Mouse (Mus musculus) stomach, embryonic 15.5 days (tissue): ENCODE results near the gene Serac1. TPM values are rescaled to one million over a fixed set of nuclear protein-coding genes. Genes with fewer than 3 reads are reported as not detected.

Experiments
- ATAC-seq: fragments of 200-750 bp; cut with Nextera tagmentation; 2 replicates; pipeline ENCODE4 v1.8.0; 2017; ENCODE audit warnings: low read depth, moderate number of reproducible peaks, moderate TSS enrichment; ENCODE audit not compliant: insufficient read depth, low FRiP score
- H3K27ac ChIP-seq: fragments of 300-500 bp; sonication (generic); 2 replicates; pipeline ENCODE4 v1.5.1; 2015; ENCODE audit warnings: mild to moderate bottlenecking, inconsistent platforms
- H3K27me3 ChIP-seq: fragments of 300-500 bp; sonication (generic); replicated peaks from 2 replicates; pipeline ENCODE4 v1.6.1; 2015; ENCODE audit warnings: inconsistent platforms
- H3K36me3 ChIP-seq: fragments of 300-500 bp; sonication (generic); 2 replicates; pipeline ENCODE4 v1.6.1; 2015; ENCODE audit warnings: inconsistent platforms
- H3K4me1 ChIP-seq: fragments of 300-500 bp; sonication (generic); 2 replicates; pipeline ENCODE4 v1.6.1; 2015; ENCODE audit warnings: inconsistent platforms
- H3K4me2 ChIP-seq: fragments of 300-500 bp; sonication (generic); 2 replicates; pipeline ENCODE4 v1.6.1; 2015; ENCODE audit warnings: mild to moderate bottlenecking, inconsistent platforms
- H3K4me3 ChIP-seq: fragments of 300-500 bp; sonication (generic); replicated peaks from 2 replicates; pipeline ENCODE4 v1.5.1; 2015; ENCODE audit warnings: inconsistent platforms
- H3K9ac ChIP-seq: fragments of 300-500 bp; sonication (generic); 2 replicates; pipeline ENCODE4 v1.6.1; 2015; ENCODE audit warnings: inconsistent platforms
- H3K9me3 ChIP-seq: fragments of 300-500 bp; sonication (generic); 2 replicates; pipeline ENCODE4 v1.6.1; 2016; ENCODE audit warnings: inconsistent platforms
- WGBS: fragments of 180-500 bp; shearing (Covaris S2); methylation state at CpG from one replicate; pipeline ENCODE4 v1.1.7; 2015; 5-methylcytosine and 5-hydroxymethylcytosine counted together
- polyA plus RNA-seq: library from polyadenylated mRNA; unstranded; fragments of >200 nt; fragmentation: Nextera tagmentation; extraction: Ambion mirVana; gene quantifications from 2 replicates; pipeline ENCODE4 v1.2.1, GENCODE M21; 2015

Gene Serac1
- polyA plus RNA-seq, 1 experiment from 2014 or later = 4.5 TPM

GRCm38 (mm10) chr17:6002563-6002962, 77.0 kb downstream of the Serac1 start:
- WGBS = 90% methylated on average over 6 of the region's 6 CpGs

DNA sequence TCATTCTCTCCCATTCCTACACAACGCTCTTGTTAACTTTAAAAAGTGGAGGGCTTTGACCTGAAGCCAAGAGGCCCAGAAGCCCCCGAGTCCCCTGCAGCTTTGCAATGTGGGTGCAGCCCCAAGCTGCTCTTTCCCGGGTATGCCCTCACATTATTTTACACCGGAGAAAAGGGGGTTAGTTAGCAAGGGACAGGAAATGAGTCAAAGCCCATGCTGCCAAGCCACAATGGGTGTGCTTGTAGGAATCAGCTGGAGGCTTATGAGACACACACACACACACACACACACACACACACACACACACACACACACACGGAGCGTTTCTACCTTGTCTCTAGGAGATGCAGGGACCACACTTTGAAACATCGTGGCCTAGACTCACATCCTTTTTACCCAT, 77.7 kb downstream of the Serac1 start:
- 62% methylated on average over 7 of the region's 7 CpGs for WGBS
- H3K4me1 ChIP-seq = peaks cover 25% of the 10 kb centered on the region
- H3K27me3 ChIP-seq = no peaks in the 10 kb centered on the region
- H3K36me3 ChIP-seq = no peaks in the 10 kb centered on the region
- no peak overlapping the region for H3K4me3 ChIP-seq
- no peaks in the 10 kb centered on the region; the same call in 1 of the 2 replicates for H3K9me3 ChIP-seq
- no peak for ATAC-seq
- H3K4me2 ChIP-seq = no peak overlapping the region
- no peak overlapping the region for H3K27ac ChIP-seq
- H3K9ac ChIP-seq = no peak overlapping the region

More at GRCm38 (mm10) chr17:6002563-6002962, 77.0 kb downstream of the Serac1 start:
- H3K4me1 ChIP-seq = peaks cover 26% of the 10 kb centered on the region
- no peaks in the 10 kb centered on the region for H3K27me3 ChIP-seq
- H3K4me3 ChIP-seq = no peak overlapping the region
- no peak overlapping the region for H3K9ac ChIP-seq
- no peaks in the 10 kb centered on the region; the same call in 1 of the 2 replicates for H3K9me3 ChIP-seq
- no peaks in the 10 kb centered on the region for H3K36me3 ChIP-seq
- no peak overlapping the region for H3K27ac ChIP-seq
- ATAC-seq = no peak
- H3K4me2 ChIP-seq = no peak overlapping the region

GRCm38 (mm10) chr17:6001389-6001788, 78.2 kb downstream of the Serac1 start:
- Histone ChIP-seq H3K27me3 (no peaks in the 10 kb centered on the region), H3K27ac (no peak overlapping the region), H3K36me3 (no peaks in the 10 kb centered on the region), H3K4me2 (no peak overlapping the region), H3K9ac (no peak overlapping the region), H3K4me1 (peaks cover 27% of the 10 kb centered on the region), H3K4me3 (no peak overlapping the region), H3K9me3 (no peaks in the 10 kb centered on the region; the same call in 1 of the 2 replicates)
- no peak for ATAC-seq
- WGBS = 76% methylated on average over 6 of the region's 6 CpGs

DNA sequence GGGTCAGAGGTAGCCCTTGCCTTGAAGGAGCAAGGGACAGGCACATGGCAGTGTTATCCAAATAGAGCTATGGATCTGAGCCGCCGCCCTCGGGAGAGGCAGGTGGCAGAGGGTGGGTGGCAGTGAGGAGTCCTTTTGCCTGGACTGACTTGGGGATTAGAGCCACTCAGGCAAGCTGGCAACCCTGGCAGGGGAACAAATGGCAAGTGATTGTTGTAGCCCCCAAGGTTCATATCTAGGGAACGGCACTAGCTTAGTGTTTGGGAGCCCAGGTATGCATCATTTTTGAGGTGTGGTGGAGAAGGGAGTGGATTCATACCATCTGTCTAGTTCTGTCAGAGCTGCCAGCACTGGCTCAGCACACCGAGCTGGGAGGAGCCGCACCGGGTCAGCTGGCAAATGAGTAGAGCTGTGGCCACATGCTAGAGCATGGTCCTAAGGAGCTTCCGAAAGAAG, 78.6 kb downstream of the Serac1 start:
- WGBS = 77% methylated on average over 8 of the region's 8 CpGs
- no peaks in the 10 kb centered on the region; the same call in 1 of the 2 replicates for H3K9me3 ChIP-seq
- no peak for ATAC-seq
- H3K36me3 ChIP-seq = no peaks in the 10 kb centered on the region
- H3K27ac ChIP-seq = no peak overlapping the region
- H3K4me3 ChIP-seq = no peak overlapping the region
- no peaks in the 10 kb centered on the region for H3K27me3 ChIP-seq
- H3K4me1 ChIP-seq = peaks cover 24% of the 10 kb centered on the region
- H3K9ac ChIP-seq = no peak overlapping the region
- no peak overlapping the region for H3K4me2 ChIP-seq

- Histone ChIP-seq H3K4me3 (no peak overlapping the region), H3K4me1 (peaks cover 15% of the 10 kb centered on the region), H3K27me3 (no peaks in the 10 kb centered on the region), H3K4me2 (no peak overlapping the region), H3K9me3 (no peaks in the 10 kb centered on the region; the same call in 1 of the 2 replicates), H3K9ac (no peak overlapping the region), H3K27ac (no peak overlapping the region), H3K36me3 (no peaks in the 10 kb centered on the region)
- ATAC-seq = no peak
- WGBS = 65% methylated on average over 5 of the region's 5 CpGs
These were observed 80.5 kb downstream of the Serac1 start for GRCm38 (mm10) chr17:5999039-5999543.

GRCm38 (mm10) chr17:5998235-5998500, 81.4 kb downstream of the Serac1 start:
- no peak overlapping the region for H3K27ac ChIP-seq
- no peak overlapping the region for H3K9ac ChIP-seq
- no peaks in the 10 kb centered on the region for H3K9me3 ChIP-seq
- no peaks in the 10 kb centered on the region for H3K27me3 ChIP-seq
- no peak for ATAC-seq
- H3K36me3 ChIP-seq = no peaks in the 10 kb centered on the region
- H3K4me1 ChIP-seq = peaks cover 22% of the 10 kb centered on the region
- H3K4me3 ChIP-seq = no peak overlapping the region
- H3K4me2 ChIP-seq = no peak overlapping the region

GRCm38 (mm10) chr17:5997380-5998234, 81.9 kb downstream of the Serac1 start:
- H3K4me3 ChIP-seq = no peak overlapping the region
- H3K27ac ChIP-seq = peak overlapping the region; percentile 60
- no peaks in the 10 kb centered on the region for H3K36me3 ChIP-seq
- peaks cover 22% of the 10 kb centered on the region for H3K4me1 ChIP-seq
- no peak overlapping the region for H3K9ac ChIP-seq
- ATAC-seq = no peak
- H3K9me3 ChIP-seq = no peaks in the 10 kb centered on the region
- H3K4me2 ChIP-seq = no peak overlapping the region
- H3K27me3 ChIP-seq = no peaks in the 10 kb centered on the region
- WGBS = 48% methylated on average over 16 of the region's 16 CpGs

GRCm38 (mm10) chr17:5996589-5996988, 83.0 kb downstream of the Serac1 start:
- 80% methylated on average over 14 of the region's 14 CpGs for WGBS
- Histone ChIP-seq H3K4me2 (no peak overlapping the region), H3K36me3 (no peaks in the 10 kb centered on the region), H3K27me3 (no peaks in the 10 kb centered on the region), H3K9me3 (no peaks in the 10 kb centered on the region), H3K27ac (no peak overlapping the region), H3K4me3 (no peak overlapping the region), H3K4me1 (peaks cover 22% of the 10 kb centered on the region), H3K9ac (no peak overlapping the region)
- ATAC-seq = no peak

DNA sequence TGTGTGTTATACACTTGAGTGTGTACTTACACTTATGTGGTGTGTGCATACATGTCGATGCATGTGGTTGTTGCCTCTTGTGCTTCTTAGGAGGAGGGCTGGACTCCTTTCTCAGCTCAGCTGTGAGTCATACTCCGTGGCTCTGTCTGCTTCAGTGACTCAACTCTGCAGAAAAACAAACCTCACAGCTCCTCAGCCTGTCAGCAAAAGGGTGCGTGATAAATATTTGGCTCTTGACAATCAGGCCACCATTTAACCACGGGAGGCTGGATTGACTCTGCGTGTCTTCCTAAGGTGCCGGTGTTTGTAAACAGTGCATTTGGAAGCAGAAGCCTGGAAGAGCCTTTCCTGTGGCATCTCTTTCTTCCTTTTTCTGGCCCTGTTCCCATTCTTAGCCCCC, 84.9 kb downstream of the Serac1 start:
- ATAC-seq = no peak
- Histone ChIP-seq H3K4me1 (peaks cover 22% of the 10 kb centered on the region), H3K4me2 (no peak overlapping the region), H3K27me3 (no peaks in the 10 kb centered on the region), H3K9ac (no peak overlapping the region), H3K36me3 (no peaks in the 10 kb centered on the region), H3K9me3 (no peaks in the 10 kb centered on the region), H3K4me3 (no peak overlapping the region), H3K27ac (no peak overlapping the region)
- WGBS = 55% methylated on average over 6 of the region's 6 CpGs

GRCm38 (mm10) chr17:5993581-5994260, 85.8 kb downstream of the Serac1 start:
- 52% methylated on average over 3 of the region's 3 CpGs for WGBS
- Histone ChIP-seq H3K9ac (no peak overlapping the region), H3K36me3 (no peaks in the 10 kb centered on the region), H3K4me2 (no peak overlapping the region), H3K27ac (peak overlapping the region; percentile 11; the same call in 1 of the 2 replicates), H3K4me3 (no peak overlapping the region), H3K27me3 (no peaks in the 10 kb centered on the region), H3K4me1 (peaks cover 22% of the 10 kb centered on the region), H3K9me3 (no peaks in the 10 kb centered on the region)
- no peak for ATAC-seq

GRCm38 (mm10) chr17:5992866-5993580, 86.5 kb downstream of the Serac1 start:
- H3K27ac ChIP-seq = no peak overlapping the region
- H3K4me3 ChIP-seq = no peak overlapping the region
- no peak; the same call in 1 of the 2 replicates for ATAC-seq
- no peak overlapping the region for H3K9ac ChIP-seq
- H3K4me1 ChIP-seq = peaks cover 24% of the 10 kb centered on the region
- H3K4me2 ChIP-seq = no peak overlapping the region
- no peaks in the 10 kb centered on the region for H3K36me3 ChIP-seq
- H3K27me3 ChIP-seq = no peaks in the 10 kb centered on the region
- H3K9me3 ChIP-seq = no peaks in the 10 kb centered on the region
- WGBS = 76% methylated on average over 5 of the region's 5 CpGs
